Mouse (Mus musculus): ENCODE results near the gene Slc7a5. TPM values are rescaled to one million over a fixed set of nuclear protein-coding genes. Genes with fewer than 3 reads are reported as not detected.
A peak's percentile ranks its signal among the peaks of the same experiment; 100 is the strongest.

The Slc7a5 gene
- polyA plus RNA-seq, 2 experiments, result 27.8 to 34.6 TPM

DNA sequence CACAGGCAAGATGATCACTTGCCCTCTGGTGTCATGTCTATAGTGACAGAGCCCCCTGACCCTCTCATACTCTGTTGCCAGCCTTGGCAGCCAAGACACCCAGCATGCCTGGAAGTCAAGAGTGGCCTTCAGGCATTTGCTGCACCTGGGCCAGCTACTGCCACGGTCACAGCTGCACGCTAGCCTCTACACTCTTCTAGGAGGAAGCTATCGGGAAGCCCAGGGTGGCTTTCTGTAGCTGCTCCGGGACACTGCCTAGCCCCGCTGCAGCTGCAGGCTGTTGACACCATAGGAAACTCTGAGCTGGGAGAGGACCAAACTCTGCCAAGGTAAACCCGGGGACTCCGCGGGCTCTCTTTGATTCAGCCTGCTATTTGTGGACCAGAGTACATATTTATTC is 5.9 kb upstream of the Slc7a5 start:
- Histone ChIP-seq H3K4me1 (ENCODE audit: control insufficient read depth, insufficient read depth, low read length) (peaks cover 3% of the 10 kb centered on the region; the same call in 1 of the 2 replicates), H3K9ac (ENCODE audit: low read depth, low read length, severe bottlenecking) (no peak overlapping the region), H3K4me2 (replicated peaks; ENCODE audit: low read depth, low read length, severe bottlenecking) (no peak overlapping the region), H3K27me3 (ENCODE audit: control insufficient read depth, insufficient read depth, low read length) (no peaks in the 10 kb centered on the region), H3K9me3 (ENCODE audit: control insufficient read depth, low read length) (no peaks in the 10 kb centered on the region), H3K4me3 (replicated peaks; ENCODE audit: low read length) (no peak overlapping the region), H3K36me3 (ENCODE audit: control insufficient read depth, insufficient read depth, low read length) (no peaks in the 10 kb centered on the region), H3K27ac (replicated peaks; ENCODE audit: low read depth, low read length) (no peak overlapping the region)
- TF ChIP-seq POLR2A (IDR thresholded peaks at IDR 0.05; ENCODE audit: borderline replicate concordance, extremely low read depth, insufficient read depth, insufficient read length), result no peak
- 76% methylated on average over 8 of the region's 8 CpGs for WGBS
- DNase-seq (ENCODE audit: low spot score) (no peak), ATAC-seq (ENCODE audit: low FRiP score, low read depth) (no peak)

DNA sequence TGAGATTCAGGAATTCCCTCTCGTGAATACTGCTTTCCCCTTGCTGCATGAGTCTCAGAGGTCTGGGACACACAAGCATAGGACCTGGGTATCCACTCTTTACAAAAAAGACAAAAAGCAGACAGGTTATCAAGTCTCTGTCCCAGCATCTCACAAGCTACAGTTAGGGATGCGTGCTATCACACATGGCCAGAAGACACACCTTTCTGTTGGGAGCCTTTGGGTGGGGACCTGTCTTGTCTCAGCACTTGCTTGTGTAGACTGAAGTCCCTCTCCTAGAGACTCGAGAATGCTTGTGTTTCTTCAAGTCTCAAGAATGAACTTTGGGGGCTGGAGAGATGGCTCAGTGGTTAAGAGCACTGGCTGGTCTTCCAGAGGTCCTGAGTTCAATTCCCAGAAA is 5.3 kb upstream of the Slc7a5 start:
- no peak overlapping the region for H3K9ac ChIP-seq (ENCODE audit: low read depth, low read length, severe bottlenecking)
- no peaks in the 10 kb centered on the region for H3K9me3 ChIP-seq (ENCODE audit: control insufficient read depth, low read length)
- H3K4me2 ChIP-seq (replicated peaks; ENCODE audit: low read depth, low read length, severe bottlenecking), result no peak overlapping the region
- H3K36me3 ChIP-seq (ENCODE audit: control insufficient read depth, insufficient read depth, low read length), result no peaks in the 10 kb centered on the region
- peaks cover 5% of the 10 kb centered on the region; the same call in 1 of the 2 replicates for H3K4me1 ChIP-seq (ENCODE audit: control insufficient read depth, insufficient read depth, low read length)
- H3K27ac ChIP-seq (replicated peaks; ENCODE audit: low read depth, low read length), result no peak overlapping the region
- H3K27me3 ChIP-seq (ENCODE audit: control insufficient read depth, insufficient read depth, low read length), result no peaks in the 10 kb centered on the region
- DNase-seq (ENCODE audit: low spot score) (no peak), ATAC-seq (ENCODE audit: low FRiP score, low read depth) (no peak)
- no peak overlapping the region for H3K4me3 ChIP-seq (replicated peaks; ENCODE audit: low read length)
- TF ChIP-seq POLR2A (IDR thresholded peaks at IDR 0.05; ENCODE audit: borderline replicate concordance, extremely low read depth, insufficient read depth, insufficient read length), result no peak
- WGBS, result 75% methylated on average over 3 of the region's 3 CpGs

GRCm38 (mm10) chr8:121911987-121912386 is 4.5 kb upstream of the Slc7a5 start:
- Histone ChIP-seq H3K36me3 (ENCODE audit: control insufficient read depth, insufficient read depth, low read length) (no peaks in the 10 kb centered on the region), H3K4me3 (replicated peaks; ENCODE audit: low read length) (no peak overlapping the region), H3K4me1 (ENCODE audit: control insufficient read depth, insufficient read depth, low read length) (peaks cover 6% of the 10 kb centered on the region; the same call in 1 of the 2 replicates), H3K9me3 (ENCODE audit: control insufficient read depth, low read length) (no peaks in the 10 kb centered on the region), H3K27me3 (ENCODE audit: control insufficient read depth, insufficient read depth, low read length) (no peaks in the 10 kb centered on the region), H3K4me2 (replicated peaks; ENCODE audit: low read depth, low read length, severe bottlenecking) (no peak overlapping the region), H3K27ac (replicated peaks; ENCODE audit: low read depth, low read length) (no peak overlapping the region), H3K9ac (ENCODE audit: low read depth, low read length, severe bottlenecking) (no peak overlapping the region)
- TF ChIP-seq POLR2A (IDR thresholded peaks at IDR 0.05; ENCODE audit: borderline replicate concordance, extremely low read depth, insufficient read depth, insufficient read length), result no peak
- DNase-seq (ENCODE audit: low spot score), result no peak
- no peak for ATAC-seq (ENCODE audit: low FRiP score, low read depth)
- 78% methylated on average over 7 of the region's 7 CpGs for WGBS

GRCm38 (mm10) chr8:121911400-121911799 is 3.9 kb upstream of the Slc7a5 start:
- no peak overlapping the region for H3K9ac ChIP-seq (ENCODE audit: low read depth, low read length, severe bottlenecking)
- no peak for TF ChIP-seq POLR2A (IDR thresholded peaks at IDR 0.05; ENCODE audit: borderline replicate concordance, extremely low read depth, insufficient read depth, insufficient read length)
- ATAC-seq (ENCODE audit: low FRiP score, low read depth) (no peak), DNase-seq (ENCODE audit: low spot score) (no peak)
- no peaks in the 10 kb centered on the region for H3K9me3 ChIP-seq (ENCODE audit: control insufficient read depth, low read length)
- no peaks in the 10 kb centered on the region for H3K36me3 ChIP-seq (ENCODE audit: control insufficient read depth, insufficient read depth, low read length)
- WGBS, result 84% methylated on average over 6 of the region's 6 CpGs
- H3K27ac ChIP-seq (replicated peaks; ENCODE audit: low read depth, low read length), result no peak overlapping the region
- no peak overlapping the region for H3K4me2 ChIP-seq (replicated peaks; ENCODE audit: low read depth, low read length, severe bottlenecking)
- peaks cover 10% of the 10 kb centered on the region; the same call in 1 of the 2 replicates for H3K4me1 ChIP-seq (ENCODE audit: control insufficient read depth, insufficient read depth, low read length)
- H3K4me3 ChIP-seq (replicated peaks; ENCODE audit: low read length), result no peak overlapping the region
- H3K27me3 ChIP-seq (ENCODE audit: control insufficient read depth, insufficient read depth, low read length), result no peaks in the 10 kb centered on the region

- peaks cover 18% of the 10 kb centered on the region for H3K4me1 ChIP-seq (ENCODE audit: control insufficient read depth, insufficient read depth, low read length)
- H3K36me3 ChIP-seq (ENCODE audit: control insufficient read depth, insufficient read depth, low read length), result no peaks in the 10 kb centered on the region
- no peak for TF ChIP-seq POLR2A (IDR thresholded peaks at IDR 0.05; ENCODE audit: borderline replicate concordance, extremely low read depth, insufficient read depth, insufficient read length)
- no peak overlapping the region for H3K9ac ChIP-seq (ENCODE audit: low read depth, low read length, severe bottlenecking)
- no peak overlapping the region for H3K4me3 ChIP-seq (replicated peaks; ENCODE audit: low read length)
- DNase-seq (ENCODE audit: low spot score) (peak; percentile 80), ATAC-seq (ENCODE audit: low FRiP score, low read depth) (no peak)
- H3K4me2 ChIP-seq (replicated peaks; ENCODE audit: low read depth, low read length, severe bottlenecking), result no peak overlapping the region
- H3K27ac ChIP-seq (replicated peaks; ENCODE audit: low read depth, low read length), result no peak overlapping the region
- H3K9me3 ChIP-seq (ENCODE audit: control insufficient read depth, low read length), result no peaks in the 10 kb centered on the region
- 3% methylated on average over 6 of the region's 6 CpGs for WGBS
- no peaks in the 10 kb centered on the region for H3K27me3 ChIP-seq (ENCODE audit: control insufficient read depth, insufficient read depth, low read length)
Observed at GRCm38 (mm10) chr8:121909663-121910062, 2.2 kb upstream of the Slc7a5 start.

- Histone ChIP-seq H3K9me3 (ENCODE audit: control insufficient read depth, low read length) (no peaks in the 10 kb centered on the region), H3K36me3 (ENCODE audit: control insufficient read depth, insufficient read depth, low read length) (no peaks in the 10 kb centered on the region), H3K4me3 (replicated peaks; ENCODE audit: low read length) (no peak overlapping the region), H3K27me3 (ENCODE audit: control insufficient read depth, insufficient read depth, low read length) (no peaks in the 10 kb centered on the region), H3K4me2 (replicated peaks; ENCODE audit: low read depth, low read length, severe bottlenecking) (no peak overlapping the region), H3K4me1 (ENCODE audit: control insufficient read depth, insufficient read depth, low read length) (peaks cover 18% of the 10 kb centered on the region), H3K27ac (replicated peaks; ENCODE audit: low read depth, low read length) (no peak overlapping the region), H3K9ac (ENCODE audit: low read depth, low read length, severe bottlenecking) (no peak overlapping the region)
- DNase-seq (ENCODE audit: low spot score) (no peak), ATAC-seq (ENCODE audit: low FRiP score, low read depth) (no peak)
- WGBS, result 58% methylated on average over 8 of the region's 8 CpGs
- no peak for TF ChIP-seq POLR2A (IDR thresholded peaks at IDR 0.05; ENCODE audit: borderline replicate concordance, extremely low read depth, insufficient read depth, insufficient read length)
Observed at GRCm38 (mm10) chr8:121909148-121909541, 1.7 kb upstream of the Slc7a5 start.
